Mouse (Mus musculus) C2C12 (cell line): ENCODE data around the gene Zbed5.
A peak's percentile ranks its signal among the peaks of the same experiment; 100 is the strongest.

ENCODE experiments used
- CTCF ChIP-seq: IDR thresholded peaks from one replicate; pipeline ENCODE4 v1.5.1; 2011; ENCODE audit not compliant: control insufficient read depth, insufficient read depth, insufficient read length
- USF1 ChIP-seq: IDR thresholded peaks from one replicate; pipeline ENCODE4 v1.6.1; 2011; ENCODE audit warnings: low read depth, mild to moderate bottlenecking, control low read depth, moderate library complexity

GRCm38 (mm10) chr5:129878946-129879345, 16.6 kb upstream of the Zbed5 start:
- TF ChIP-seq USF1, result no peak
- TF ChIP-seq CTCF, result peak; percentile 49
